Mouse (Mus musculus) intestine, embryonic 16.5 days (tissue): ENCODE measurements at regions not wholly inside any gene's neighbourhood (a gene's known extent, or its start where the extent isn't known, plus 50 kb on each side); places are given as distances from the start of the nearest gene placed in this dataset.
A peak's percentile ranks its signal among the peaks of the same experiment; 100 is the strongest.

Source experiments
- ATAC-seq: fragments of 200-750 bp; cut with Nextera tagmentation; 2 replicates; pipeline ENCODE4 v1.8.0; 2017; ENCODE audit warnings: moderate TSS enrichment, moderate library complexity
- H3K27ac ChIP-seq: fragments of 300-500 bp; sonication (generic); 2 replicates; pipeline ENCODE4 v1.5.1; 2014; ENCODE audit warnings: mild to moderate bottlenecking, low read length
- H3K27me3 ChIP-seq: fragments of 300-500 bp; sonication (generic); replicated peaks from 2 replicates; pipeline ENCODE4 v1.6.1; 2014; ENCODE audit warnings: low read length, control low read depth, mixed read lengths; ENCODE audit not compliant: control insufficient read depth, insufficient read depth
- H3K36me3 ChIP-seq: fragments of 300-500 bp; sonication (generic); 2 replicates; pipeline ENCODE4 v1.6.1; 2014; ENCODE audit warnings: low read length, control low read depth; ENCODE audit not compliant: control insufficient read depth, insufficient read depth
- H3K4me1 ChIP-seq: fragments of 300-500 bp; sonication (generic); 2 replicates; pipeline ENCODE4 v1.6.1; 2014; ENCODE audit warnings: low read length, control low read depth, mixed read lengths; ENCODE audit not compliant: control insufficient read depth, insufficient read depth
- H3K4me2 ChIP-seq: fragments of 300-500 bp; sonication (generic); 2 replicates; pipeline ENCODE4 v1.6.1; 2014; ENCODE audit warnings: low read depth, low read length, control low read depth
- H3K4me3 ChIP-seq: fragments of 300-500 bp; sonication (generic); 2 replicates; pipeline ENCODE4 v1.5.1; 2014; ENCODE audit warnings: mild to moderate bottlenecking, low read length
- H3K9ac ChIP-seq: fragments of 300-500 bp; sonication (generic); 2 replicates; pipeline ENCODE4 v1.6.1; 2014; ENCODE audit warnings: low read depth, low read length
- H3K9me3 ChIP-seq: fragments of 300-500 bp; sonication (generic); 2 replicates; pipeline ENCODE4 v1.6.1; 2016; ENCODE audit warnings: low read length, control low read depth; ENCODE audit not compliant: control insufficient read depth
- WGBS: fragments of 180-500 bp; shearing (Covaris S2); extraction: QIAGEN DNeasy Blood & Tissue Kit; methylation state at CpG from one replicate; pipeline ENCODE4 v1.1.7; 2014; 5-methylcytosine and 5-hydroxymethylcytosine counted together

DNA sequence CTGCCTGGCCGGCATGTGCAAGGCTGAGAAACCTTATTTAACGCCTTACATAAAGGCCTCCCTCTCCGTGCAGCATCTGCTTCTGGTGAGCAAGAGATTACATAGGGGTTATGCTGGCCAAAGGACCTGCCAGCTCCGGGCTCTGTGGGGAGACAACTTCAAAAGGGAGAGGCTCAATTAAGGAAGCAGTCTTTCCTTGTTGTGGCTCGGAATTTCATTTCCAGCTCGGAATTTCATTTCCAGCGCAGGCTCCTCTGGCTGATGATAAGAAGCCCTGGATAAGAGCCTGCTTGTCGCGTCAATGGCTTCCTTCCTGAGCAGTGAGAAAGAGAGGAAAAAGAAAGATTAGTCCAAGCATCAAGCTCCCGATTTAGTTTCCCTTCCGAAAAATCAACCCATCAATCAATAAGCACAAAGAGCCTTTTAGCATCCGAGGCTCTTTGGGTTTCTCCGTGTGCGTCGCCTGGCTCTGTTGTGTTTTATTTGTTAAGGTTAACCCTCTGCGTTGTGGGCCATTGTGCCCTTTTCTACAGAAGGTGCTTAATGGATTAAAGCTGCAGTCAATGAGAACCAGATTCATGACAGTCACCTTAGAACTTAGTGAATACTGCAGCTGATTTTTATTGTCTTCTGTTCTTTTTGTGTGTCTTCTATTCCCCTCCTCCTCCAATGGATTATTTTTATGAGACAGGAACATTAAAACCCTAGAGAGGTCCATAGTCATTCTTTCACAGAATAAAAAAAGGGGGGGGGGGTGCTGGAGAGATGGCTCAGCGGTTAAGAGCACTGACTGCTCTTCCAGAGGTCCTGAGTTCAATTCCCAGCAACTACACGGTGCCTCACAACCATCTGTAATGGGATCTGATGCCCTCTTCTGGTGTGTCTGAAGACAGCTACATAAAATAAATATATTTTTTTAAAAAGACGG lies 218.3 kb downstream of the Myo1b start:
- H3K9me3 ChIP-seq = no peaks in the 10 kb centered on the region
- 25% methylated on average over 19 of the region's 19 CpGs for WGBS
- H3K27me3 ChIP-seq = no peaks in the 10 kb centered on the region
- no peaks in the 10 kb centered on the region for H3K4me1 ChIP-seq
- peak overlapping the region; percentile 30; the same call in 1 of the 2 replicates for H3K4me2 ChIP-seq
- H3K27ac ChIP-seq = no peak overlapping the region
- H3K4me3 ChIP-seq = peak overlapping the region; percentile 4
- no peak overlapping the region for H3K9ac ChIP-seq
- no peaks in the 10 kb centered on the region for H3K36me3 ChIP-seq
- ATAC-seq = peak; percentile 58; the same call in 1 of the 2 replicates

DNA sequence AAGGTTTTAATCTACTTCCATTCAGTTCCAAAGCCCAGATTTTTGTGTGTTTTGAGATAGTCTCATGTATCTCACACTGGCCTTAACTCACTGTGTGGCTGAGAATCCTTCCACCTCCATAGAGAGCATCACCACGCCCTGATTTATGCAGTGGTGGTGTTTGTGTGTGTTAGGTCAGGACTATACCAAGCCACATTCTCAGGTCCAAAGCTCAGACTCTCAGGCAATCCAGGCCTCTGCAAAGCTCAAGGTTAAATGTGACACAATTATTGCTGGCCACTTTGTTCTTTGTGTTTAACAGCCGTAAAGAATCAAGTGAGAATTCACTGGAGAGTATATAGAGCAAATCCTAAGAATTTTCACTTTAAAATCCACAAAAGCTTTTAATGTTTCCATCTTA lies 218.2 kb upstream of the Nabp1 start:
- 49% methylated on average over 2 of the region's 2 CpGs for WGBS
- Histone ChIP-seq H3K4me3 (no peak overlapping the region), H3K9ac (no peak overlapping the region), H3K4me1 (no peaks in the 10 kb centered on the region), H3K4me2 (no peak overlapping the region), H3K27ac (no peak overlapping the region), H3K27me3 (no peaks in the 10 kb centered on the region), H3K9me3 (no peaks in the 10 kb centered on the region), H3K36me3 (no peaks in the 10 kb centered on the region)
- peak; percentile 85 for ATAC-seq

DNA sequence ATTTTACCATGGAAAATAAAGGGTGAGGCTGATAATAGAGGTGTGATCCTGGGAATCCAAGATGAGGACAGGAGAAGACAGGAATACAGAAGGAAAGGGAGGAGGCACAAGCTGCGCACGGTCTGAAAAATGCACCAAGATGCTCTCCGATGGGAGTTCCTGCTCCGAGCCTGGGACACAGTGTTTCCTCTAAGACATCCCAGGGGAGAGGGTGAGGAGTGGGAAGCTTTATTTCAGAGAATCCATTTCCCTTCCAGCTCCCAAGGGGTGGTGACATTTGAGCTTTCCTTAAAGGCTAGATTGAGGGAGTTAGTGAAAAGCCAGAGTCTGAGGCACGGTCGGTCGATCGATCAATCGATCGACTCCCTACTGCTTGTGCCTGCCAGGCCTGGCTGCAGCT lies 212.7 kb upstream of the Nabp1 start:
- 93% methylated on average over 10 of the region's 10 CpGs for WGBS
- Histone ChIP-seq H3K4me1 (no peaks in the 10 kb centered on the region), H3K4me3 (no peak overlapping the region), H3K9me3 (no peaks in the 10 kb centered on the region), H3K4me2 (no peak overlapping the region), H3K36me3 (no peaks in the 10 kb centered on the region), H3K27me3 (no peaks in the 10 kb centered on the region), H3K27ac (no peak overlapping the region), H3K9ac (no peak overlapping the region)
- ATAC-seq = no peak

DNA sequence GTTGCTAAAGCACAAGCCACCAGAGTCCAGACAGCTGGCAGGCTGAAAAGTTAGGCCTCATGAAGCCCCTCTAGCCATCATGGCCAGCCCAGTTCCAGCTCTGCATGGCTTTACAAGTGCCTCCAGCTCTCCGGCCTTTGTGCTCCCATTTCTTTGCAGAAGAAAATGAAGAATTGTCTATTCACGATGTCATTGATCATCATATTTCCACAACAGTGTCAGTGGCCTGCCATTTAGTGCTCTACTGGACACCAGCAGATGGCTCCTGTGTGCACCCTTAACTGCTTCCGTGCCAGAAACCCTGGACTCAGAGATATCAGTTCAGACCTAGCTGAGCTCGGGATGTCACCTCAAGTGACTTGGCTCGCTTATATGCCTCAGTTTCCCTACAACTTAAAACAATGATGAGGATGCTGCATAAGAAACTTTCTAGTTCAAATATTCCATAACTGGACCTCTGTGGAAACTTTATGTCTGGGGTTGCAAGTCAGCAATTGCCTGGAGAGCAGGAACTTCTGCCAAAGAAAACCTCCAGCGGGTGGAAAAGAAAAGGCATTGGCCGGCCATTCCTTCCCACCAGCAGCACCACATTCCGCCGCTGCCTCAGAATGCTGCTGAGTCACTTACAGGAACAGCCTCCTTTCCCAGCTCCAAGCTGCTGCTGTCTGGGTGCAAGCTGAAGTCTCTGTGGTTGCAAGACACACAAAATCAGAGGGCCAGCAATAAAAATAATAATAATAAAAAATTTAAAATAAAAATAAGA lies 211.4 kb upstream of the Nabp1 start:
- no peak for ATAC-seq
- H3K4me2 ChIP-seq = no peak overlapping the region
- no peak overlapping the region for H3K4me3 ChIP-seq
- H3K27ac ChIP-seq = no peak overlapping the region
- H3K9me3 ChIP-seq = no peaks in the 10 kb centered on the region
- H3K9ac ChIP-seq = no peak overlapping the region
- H3K4me1 ChIP-seq = no peaks in the 10 kb centered on the region
- H3K36me3 ChIP-seq = no peaks in the 10 kb centered on the region
- WGBS = 71% methylated on average over 9 of the region's 9 CpGs
- H3K27me3 ChIP-seq = no peaks in the 10 kb centered on the region

DNA sequence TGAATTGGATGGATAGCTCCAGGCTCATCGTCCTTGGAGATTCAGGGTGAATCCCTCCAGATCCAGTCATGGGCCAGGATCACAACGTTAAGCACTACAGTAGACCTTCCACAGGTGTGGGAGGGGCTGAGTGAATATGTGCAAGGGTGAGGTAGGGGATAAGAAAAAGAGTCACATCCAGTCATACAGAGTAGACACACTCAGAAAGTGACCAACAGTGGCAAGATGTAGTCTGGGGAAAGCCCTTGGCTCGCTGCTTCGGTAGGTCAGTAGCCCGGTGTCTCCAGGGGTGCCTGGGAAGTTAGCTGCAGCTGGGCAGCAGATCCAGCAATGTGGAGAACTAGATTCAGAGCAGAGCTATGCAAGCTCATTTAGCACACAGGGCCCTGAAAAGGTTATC lies 210.7 kb upstream of the Nabp1 start:
- Histone ChIP-seq H3K27me3 (no peaks in the 10 kb centered on the region), H3K4me2 (no peak overlapping the region), H3K27ac (no peak overlapping the region), H3K9me3 (no peaks in the 10 kb centered on the region), H3K4me3 (no peak overlapping the region), H3K4me1 (no peaks in the 10 kb centered on the region), H3K36me3 (no peaks in the 10 kb centered on the region), H3K9ac (no peak overlapping the region)
- no peak for ATAC-seq
- 81% methylated on average over 5 of the region's 5 CpGs for WGBS

DNA sequence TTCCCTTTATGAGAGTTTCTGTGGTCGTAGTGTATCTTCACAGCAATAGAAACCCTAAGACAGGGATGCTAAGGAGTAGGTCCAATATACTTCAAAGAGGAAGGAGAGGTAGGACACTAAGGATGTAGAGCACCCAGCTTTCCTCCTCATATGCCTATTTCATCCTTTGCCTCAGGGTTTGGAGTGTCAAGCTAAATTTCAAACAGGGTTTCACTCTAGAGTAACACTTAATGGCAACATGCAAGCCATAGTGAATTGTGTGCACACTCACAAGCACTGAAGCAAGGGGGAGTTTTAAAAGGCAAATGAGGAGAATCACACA lies 210.0 kb upstream of the Nabp1 start:
- Histone ChIP-seq H3K27ac (no peak overlapping the region), H3K9me3 (no peaks in the 10 kb centered on the region), H3K4me2 (no peak overlapping the region), H3K9ac (no peak overlapping the region), H3K4me1 (no peaks in the 10 kb centered on the region), H3K36me3 (no peaks in the 10 kb centered on the region), H3K4me3 (no peak overlapping the region), H3K27me3 (no peaks in the 10 kb centered on the region)
- no peak for ATAC-seq
- WGBS = 39% methylated on average over 1 of the region's 1 CpGs

DNA sequence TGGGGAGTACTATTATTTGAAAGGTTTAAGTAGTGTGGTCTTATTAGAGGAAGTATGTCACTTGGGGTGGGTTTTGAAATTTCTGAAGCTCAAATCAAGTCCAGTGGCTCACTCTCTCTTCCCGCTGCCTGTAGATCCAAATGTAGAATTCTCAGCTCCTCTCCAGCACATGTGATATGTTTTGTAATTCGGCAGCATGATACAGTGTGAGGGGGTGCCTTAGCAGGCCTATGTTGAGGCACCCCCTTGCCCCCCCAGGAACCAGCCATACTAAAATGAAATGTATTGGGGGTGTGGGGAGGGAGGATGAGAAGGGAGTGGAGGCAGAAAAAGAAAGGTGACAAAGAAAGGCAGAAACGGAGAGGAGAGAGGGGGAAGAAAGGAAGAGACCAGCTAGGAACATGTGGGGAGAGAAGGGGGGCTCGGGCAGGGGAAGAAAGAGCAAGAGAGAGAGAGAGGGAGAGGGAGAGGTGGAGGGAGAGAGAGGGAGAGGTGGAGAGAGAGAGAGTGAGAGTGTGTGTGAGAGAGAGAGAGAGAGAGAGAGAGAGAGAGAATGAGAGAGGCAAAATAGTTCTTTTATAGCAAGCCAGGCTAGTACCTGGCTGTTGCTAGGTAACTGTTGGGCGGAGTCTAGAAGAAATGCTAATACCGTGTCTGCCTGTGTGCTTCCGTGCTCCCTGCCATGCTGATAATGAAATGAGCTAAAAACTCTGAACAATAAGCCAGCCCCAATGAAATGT lies 209.4 kb upstream of the Nabp1 start:
- Histone ChIP-seq H3K9me3 (no peaks in the 10 kb centered on the region), H3K4me3 (no peak overlapping the region), H3K27ac (no peak overlapping the region), H3K4me1 (no peaks in the 10 kb centered on the region), H3K9ac (no peak overlapping the region), H3K4me2 (no peak overlapping the region), H3K27me3 (no peaks in the 10 kb centered on the region), H3K36me3 (no peaks in the 10 kb centered on the region)
- no peak for ATAC-seq
- 38% methylated on average over 7 of the region's 7 CpGs for WGBS

DNA sequence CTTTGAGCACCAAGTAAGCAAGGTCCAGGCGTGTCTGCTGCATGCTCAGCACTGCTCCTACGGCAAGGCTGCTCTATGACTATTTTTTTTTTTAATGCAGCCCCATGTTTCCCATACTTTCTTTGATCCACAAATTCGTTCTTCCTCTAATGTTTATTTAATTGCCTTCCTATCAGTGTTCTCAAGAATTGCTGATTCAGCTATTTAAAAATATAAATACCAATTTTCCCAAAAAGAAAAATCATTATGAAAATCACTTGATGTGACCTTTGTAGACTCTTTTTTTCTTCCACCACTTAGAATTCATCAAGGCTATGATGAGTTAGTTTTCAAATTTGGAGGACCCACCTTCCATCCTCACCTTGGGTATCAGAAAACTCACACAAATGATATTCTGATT lies 208.5 kb upstream of the Nabp1 start:
- Histone ChIP-seq H3K4me1 (no peaks in the 10 kb centered on the region), H3K36me3 (no peaks in the 10 kb centered on the region), H3K27ac (no peak overlapping the region), H3K9ac (no peak overlapping the region), H3K4me3 (no peak overlapping the region), H3K27me3 (no peaks in the 10 kb centered on the region), H3K4me2 (no peak overlapping the region), H3K9me3 (no peaks in the 10 kb centered on the region)
- no peak for ATAC-seq
- 83% methylated on average over 3 of the region's 3 CpGs for WGBS

DNA sequence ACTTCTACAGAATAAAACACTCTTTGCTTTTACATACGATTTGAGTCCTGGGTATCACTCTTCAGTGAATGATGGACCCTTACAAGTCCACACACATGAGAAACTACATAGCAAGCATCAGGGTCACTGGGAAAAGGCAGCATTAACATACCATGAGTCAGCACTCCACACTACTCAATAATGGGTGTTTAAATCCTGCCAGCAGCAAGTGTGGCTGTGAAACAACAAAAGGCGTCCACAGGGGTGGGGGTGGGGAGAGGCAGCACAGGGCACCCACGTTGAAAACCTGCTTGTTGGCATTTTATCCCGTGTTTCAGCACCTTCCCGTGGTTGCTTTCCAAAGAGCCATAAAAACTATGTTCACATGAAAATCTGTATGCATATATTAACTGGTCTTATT lies 204.0 kb upstream of the Nabp1 start:
- ATAC-seq = no peak
- H3K4me1 ChIP-seq = 0 out of 2 replicates have a peak, but pooled peaks cover 3% of the 10 kb centered on the region

More for the DNA sequence above, 204.0 kb upstream of the Nabp1 start:
- H3K27me3 ChIP-seq = no peaks in the 10 kb centered on the region
- no peaks in the 10 kb centered on the region for H3K9me3 ChIP-seq
- no peak overlapping the region for H3K9ac ChIP-seq
- H3K36me3 ChIP-seq = no peaks in the 10 kb centered on the region
- no peak overlapping the region for H3K4me2 ChIP-seq
- H3K27ac ChIP-seq = no peak overlapping the region
- WGBS = 78% methylated on average over 5 of the region's 5 CpGs
- no peak overlapping the region for H3K4me3 ChIP-seq
